Mouse (Mus musculus) MN1 (cell line): Measurements from ENCODE around the gene Tln2.
"Not testable (repeated sequence)": the region's sequence is repeated elsewhere in the genome, so short reads cannot be mapped to it uniquely, and the experiment has no call there.

Experiments
- DNase-seq: peaks from one replicate; pipeline ENCODE4 v3.0.0-alpha.2; 2016; ENCODE audit warnings: low spot score

Tln2 gene

DNA sequence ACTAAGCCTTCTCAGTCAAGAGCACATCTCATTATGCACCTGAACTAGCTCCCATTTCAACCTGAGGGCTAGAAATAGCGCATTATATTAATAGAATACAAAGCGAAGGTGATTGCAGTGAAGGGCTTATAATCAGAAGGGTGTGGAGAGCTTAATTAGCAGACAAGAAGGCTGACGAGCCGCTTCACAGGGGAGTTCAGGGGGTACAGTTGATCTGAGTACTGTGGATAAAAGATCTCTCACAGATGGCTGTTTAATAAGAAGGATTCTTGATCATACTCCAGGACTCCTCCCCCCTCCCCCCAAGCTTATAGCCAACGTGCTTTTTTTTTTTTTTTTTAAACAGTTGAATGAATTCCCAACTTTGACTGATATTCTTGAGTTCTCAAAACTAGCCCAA is 198.0 kb downstream of the Tln2 start:
- no peak for DNase-seq

DNA sequence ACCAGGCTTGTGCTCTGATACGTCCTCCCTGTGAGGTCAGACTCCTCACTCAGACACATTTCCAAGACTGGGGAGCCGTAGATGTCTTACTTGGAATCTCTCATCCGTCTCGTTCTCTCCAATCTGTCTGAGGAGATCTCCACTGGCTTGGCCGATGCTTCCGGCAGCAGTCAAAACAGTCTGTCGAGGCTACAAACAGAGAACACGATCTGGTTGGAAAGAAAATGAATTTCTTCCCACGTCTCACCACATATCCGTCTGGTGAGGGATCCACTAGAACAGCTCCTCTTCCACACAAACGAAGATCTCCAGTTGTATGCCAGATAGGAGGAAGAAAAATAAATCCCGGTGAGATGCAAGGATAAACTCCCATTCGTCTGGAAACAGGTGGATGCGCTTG is 205.1 kb downstream of the Tln2 start:
- no peak for DNase-seq

DNA sequence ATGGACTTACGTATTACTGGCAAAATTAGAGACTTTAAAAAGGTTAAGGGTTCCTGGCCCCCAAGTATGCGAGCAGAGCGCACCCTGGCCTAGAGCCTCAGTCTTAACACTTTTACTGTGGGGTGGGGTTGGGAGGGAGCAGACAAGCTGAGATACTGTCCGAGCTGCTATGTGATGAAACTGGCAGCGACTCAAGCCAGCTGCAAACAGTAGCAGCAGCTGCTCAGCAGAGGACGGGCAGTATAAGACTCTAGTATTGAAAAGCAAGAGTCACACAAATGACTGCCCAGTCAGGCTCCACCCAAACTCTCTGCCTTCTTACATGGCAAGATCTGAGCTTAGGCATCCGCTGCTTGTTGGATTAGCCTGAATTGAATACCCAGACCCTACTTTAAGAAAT is 206.1 kb downstream of the Tln2 start:
- DNase-seq, result no peak

DNA sequence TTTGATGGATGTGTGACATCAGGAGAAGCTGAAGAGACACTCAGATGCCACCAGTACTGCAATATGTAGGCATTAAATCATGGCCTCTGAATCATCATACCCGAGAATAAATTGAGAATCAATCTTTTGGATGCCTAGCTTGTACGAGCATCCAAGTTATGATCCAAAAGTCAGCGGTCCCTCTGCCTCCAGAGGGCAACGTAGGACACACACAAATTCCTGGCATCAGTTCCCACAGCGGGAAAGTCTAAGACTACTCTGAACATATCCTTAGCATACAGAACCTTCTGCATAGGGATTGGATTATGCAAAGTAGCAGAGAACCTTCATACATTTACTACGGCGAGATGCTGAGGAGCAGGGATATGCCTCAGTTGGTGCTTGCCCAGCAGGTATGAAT is 210.5 kb downstream of the Tln2 start:
- no peak for DNase-seq

DNA sequence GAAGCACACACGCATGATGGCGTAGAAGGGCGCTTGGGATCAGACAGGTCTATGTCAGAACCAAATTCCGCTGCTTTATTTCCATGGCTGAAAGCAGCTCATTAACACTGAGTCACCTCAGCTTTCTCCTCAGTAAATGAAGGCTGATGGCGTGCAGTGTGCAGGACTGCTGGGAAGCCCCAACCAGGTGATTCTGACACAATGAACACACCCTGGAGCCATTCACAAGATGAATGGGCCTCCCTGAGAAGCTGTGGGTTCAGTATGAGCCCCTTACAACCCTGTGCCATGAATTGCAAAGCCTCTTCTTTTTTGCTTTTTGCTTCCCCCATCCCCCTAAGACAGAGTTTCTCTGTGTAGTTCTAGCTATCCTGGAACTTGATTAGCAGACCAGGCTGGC is 212.3 kb downstream of the Tln2 start:
- no peak for DNase-seq

DNA sequence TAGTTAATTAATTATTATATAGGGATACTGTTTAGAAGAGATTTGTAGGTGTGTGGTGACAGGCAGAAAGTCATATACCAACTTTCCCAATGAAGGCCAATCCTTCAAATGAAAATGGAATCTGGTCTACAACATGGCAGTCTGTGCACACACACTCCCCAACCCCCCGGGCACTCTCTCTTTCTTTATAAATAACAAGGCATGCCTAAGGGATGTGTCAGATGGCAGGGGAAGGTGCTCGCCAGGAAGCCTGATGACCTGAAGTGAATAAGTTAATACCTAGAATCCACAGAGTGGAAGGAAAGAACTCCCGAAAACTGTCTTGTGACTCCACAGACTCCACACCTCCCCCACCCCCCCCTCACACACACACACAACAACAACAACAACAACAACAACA is 228.2 kb downstream of the Tln2 start:
- no peak for DNase-seq

DNA sequence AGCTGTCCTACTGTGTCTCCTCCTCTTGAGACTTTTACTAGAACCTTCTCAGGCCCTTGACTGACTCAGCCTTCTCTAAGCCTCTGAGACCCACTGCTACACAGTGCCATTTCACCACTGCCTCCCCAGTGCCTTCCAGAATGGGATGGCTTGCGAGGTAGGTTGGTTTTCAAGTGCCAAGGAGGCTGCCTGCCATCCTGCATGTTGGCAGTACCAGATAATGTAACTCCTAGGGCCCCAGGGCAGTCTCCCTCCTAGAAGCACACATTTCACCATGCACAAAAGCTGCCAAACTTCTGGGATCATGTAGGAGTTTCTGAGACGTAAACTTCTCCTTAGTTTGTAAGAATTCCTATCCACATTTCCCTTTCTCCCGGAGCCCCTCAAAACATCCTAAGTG is 231.1 kb downstream of the Tln2 start:
- no peak for DNase-seq

DNA sequence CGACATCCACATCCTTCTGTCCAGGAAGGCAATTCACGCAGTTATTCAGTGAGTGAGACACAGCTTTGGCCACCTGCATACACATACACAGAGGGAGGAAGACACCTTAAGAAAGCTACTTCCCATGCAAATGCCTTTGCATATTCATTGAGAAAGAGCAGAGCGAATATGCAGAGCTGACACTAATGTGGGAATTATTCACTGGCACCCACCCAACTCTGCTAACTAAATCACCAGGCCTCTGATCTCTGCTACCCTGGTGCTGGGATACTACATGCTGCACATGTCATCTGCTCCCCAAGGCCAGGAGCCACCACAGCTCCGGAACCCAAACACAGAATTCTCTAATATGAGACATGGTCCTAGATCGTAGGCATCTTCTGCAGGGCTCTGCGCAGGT is 237.6 kb downstream of the Tln2 start:
- no peak for DNase-seq

DNA sequence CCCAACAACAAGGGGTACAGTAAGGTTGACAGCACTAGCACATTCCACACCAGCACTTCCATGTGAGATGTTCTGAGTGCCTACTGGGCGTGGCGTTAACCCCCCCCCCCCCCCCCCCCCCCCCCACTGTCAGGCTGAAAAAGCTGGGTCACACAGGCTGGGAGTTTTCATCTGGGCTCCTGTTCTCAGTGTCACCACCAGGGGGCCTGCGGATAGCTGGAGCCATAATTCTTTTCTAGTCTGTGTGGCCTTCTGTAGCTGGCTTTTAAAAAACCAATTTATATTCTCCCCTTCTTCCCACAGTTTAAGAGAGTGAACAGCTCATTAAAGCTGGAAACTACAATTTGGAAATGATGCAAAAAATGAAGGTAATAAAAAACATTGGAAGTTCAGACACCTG is 244.1 kb downstream of the Tln2 start:
- DNase-seq, result no peak

DNA sequence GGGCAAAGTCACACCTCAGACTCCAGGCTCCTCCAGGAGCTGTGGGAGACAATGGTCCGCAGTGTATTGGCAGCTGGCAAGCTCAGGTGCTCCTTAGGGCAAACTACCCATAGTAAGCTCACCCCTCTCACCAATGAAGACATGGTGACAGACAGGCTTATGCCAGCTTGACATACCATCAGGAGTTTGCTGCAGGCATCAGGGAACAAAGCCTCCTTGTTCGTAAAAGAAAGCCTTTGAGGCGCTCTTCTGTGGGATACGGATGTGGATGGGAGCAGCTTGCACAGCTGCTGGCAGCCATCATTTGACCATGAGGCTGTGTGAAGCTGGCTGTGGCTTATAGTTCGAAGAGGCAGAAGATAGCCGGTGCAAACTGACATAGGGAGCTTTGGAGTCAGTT is 254.5 kb downstream of the Tln2 start:
- no peak for DNase-seq

DNA sequence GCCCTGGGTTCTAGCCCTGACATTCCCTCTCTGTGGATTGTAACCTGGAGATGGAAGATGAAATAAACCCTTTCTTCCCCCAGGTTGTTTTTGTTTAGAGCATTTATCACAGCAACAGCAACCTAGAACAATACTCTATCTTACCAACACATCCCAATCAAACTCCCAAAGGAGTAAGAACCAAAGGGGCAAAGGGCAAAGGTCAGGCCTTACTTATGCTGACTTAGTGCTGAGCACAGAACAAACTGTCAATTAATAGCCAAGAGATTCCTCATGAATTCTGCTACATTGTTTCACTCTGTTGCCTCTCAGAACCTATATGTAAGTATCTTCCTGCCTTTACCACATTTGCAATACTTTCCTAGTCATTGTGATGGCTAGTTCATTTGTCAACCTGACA is 255.5 kb downstream of the Tln2 start:
- no peak for DNase-seq

DNA sequence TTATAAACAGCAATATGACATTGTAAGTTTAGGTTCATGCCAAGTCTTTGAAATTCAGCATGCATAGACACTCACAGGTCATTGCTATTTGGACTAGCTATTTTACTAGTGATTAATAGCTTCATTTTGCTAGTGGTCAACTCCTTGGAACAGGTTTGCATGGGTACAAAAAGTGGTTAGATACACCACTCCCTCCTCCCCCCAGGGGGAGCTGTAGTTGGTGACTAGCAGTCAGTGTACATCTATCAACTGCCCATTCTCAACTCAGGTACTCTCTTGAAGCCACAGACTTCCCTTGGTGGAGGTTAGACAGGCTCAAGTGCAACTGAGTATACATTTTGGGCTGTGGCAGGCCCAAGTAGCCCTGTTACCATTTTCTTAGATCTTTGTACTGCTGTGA is 256.5 kb downstream of the Tln2 start:
- DNase-seq, result no peak

DNA sequence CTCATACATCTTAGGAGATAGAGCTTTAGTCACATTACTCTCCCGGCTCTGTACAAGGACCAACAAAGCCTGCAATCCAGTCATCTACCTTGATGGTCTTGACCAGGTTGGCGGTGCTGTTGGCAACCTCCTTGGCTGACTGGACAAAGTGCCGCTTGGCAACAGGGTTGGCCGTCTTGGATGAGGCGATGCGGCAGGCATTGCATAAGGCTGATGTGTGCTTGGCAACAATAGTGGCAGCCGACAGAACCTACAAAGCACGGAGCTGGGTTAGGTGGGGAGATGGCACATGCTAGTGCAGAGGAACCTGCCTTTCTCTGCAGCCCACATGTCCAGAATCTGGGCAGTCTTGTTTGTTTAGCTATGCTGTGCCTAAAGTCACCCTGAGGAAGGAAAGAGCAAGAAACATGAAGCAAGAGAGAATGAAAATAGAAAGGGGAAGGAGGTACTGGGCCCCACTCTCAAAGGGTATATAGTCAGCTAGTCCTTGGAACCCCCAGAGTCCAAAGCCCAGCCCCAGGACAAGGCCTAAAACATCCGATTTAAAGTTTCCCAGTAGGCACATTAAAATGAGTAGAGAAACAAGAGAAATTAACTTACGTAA is 257.0 kb downstream of the Tln2 start:
- no peak for DNase-seq

DNA sequence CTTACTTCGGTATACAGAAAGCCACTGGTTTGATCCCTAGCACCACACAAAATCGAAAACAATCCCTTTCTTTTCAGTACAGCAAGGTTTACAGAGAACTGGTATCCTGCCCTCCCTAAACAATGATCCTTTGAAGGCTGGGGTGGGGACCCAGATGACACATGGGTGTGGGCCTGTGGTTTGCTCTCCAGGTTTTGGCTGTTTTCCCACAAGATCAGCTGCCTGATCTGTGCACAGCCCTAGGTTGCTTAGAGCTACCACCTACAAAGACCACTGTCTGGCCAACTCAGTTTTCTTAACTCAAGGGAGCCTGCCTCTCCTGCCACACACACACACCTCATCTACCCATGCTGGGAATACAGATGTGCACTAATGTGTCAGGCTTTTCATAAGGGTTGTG is 257.9 kb downstream of the Tln2 start:
- no peak for DNase-seq

DNA sequence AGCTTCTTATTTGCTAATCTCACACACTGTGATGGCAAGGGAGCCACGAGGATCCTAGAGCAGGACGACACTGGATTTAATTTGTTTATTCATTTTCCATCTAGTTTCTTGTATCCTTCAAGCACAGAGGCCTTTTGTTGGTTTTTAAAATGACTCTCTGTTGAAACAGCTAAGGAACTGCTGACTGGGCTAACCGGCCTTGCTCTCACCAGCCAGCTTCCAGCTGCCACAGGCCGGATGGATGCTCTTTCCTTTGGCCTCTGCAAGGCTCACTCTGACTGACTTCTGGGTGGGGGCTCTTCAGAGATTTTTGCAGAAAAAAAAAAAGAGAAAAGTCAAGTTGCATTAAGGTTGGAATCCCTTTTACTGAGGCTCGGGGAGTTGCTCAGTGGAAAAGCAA is 258.7 kb downstream of the Tln2 start:
- DNase-seq, result no peak

DNA sequence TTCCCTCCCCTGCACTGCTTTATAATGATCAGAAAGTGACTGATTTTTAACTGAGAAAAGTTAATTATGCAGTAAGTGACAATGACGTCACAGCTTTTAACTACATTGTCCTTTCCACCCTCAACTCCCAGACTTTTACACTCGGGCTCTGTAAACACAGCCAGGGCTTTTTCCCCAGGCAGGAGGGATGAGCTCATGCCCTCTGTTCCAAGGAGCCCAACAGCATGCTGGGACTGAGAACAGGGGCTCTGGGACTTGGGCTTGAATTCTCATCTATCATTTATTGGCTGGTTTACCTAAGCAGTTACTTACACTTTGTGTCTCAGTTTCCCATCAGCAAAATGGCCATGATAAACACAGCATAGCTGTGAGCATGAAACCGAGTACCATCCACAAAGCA is 259.2 kb downstream of the Tln2 start:
- DNase-seq, result no peak

DNA sequence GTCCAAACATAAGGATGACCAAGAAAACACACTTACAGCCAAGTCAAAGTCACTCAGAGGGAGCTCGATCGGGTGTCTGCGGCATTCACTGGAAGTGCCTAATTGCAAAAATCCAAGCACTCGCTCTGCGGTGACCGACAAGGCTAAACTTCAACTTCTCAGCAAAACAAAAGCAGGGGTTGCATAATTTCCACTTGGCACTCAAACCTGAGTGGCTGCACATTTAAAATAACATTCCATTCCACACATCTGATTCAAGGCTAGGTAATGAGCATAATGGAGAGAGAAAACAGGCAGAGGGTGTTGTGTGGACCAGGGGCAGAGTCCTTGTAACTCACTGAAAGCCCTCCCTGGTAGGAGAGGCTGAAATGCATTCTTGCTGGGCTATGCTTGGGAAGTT is 260.3 kb downstream of the Tln2 start:
- no peak for DNase-seq

DNA sequence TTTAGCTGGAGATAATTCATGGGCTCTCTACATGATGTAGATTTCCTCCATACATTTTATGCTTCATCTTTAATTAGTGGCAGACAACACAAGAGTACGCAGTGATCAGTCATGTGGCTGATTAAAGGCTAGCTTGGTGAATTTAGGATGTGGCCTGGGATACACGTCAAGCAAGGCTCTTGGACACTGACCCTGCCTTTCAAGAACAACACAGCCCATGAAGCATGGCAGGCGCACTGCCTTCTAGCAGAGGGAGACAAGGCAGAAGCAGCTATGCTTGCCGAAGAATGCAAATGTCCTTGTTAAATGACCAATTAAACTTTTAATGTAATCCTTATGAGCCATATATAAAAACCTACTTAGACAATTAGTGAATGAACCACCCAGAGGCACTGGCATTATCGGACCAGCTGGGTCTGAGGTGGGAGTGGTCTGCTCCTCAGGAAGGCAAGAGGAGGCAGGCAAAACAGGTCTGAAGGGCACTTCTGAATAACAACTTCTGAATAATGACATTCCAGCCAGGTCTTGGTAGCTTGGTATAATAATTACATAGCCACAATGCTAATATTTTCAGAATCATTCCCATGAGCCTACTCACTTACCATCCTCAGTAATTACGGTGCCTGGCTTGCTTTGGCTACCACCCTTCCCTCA is 262.1 kb downstream of the Tln2 start:
- DNase-seq, result no peak

DNA sequence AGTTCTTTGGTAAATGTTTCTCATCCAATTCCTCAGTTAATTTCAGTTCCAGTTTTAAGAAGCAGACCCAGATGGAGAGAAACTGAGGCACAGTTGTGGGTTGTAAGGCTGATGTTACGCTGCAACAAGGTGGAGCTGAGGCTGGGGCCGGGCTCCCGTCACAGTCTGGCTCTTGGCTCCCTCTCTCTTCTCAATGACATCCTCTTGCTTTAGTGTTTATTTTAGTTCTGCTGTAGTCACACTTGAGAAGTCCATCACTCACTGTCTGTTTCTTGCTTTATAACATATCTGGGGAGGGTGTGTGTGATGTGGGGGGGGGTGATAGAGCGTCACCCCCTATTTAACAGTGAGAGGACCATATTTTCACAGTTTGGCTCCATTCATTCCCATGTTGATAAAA is 272.0 kb downstream of the Tln2 start:
- DNase-seq, result no peak

DNA sequence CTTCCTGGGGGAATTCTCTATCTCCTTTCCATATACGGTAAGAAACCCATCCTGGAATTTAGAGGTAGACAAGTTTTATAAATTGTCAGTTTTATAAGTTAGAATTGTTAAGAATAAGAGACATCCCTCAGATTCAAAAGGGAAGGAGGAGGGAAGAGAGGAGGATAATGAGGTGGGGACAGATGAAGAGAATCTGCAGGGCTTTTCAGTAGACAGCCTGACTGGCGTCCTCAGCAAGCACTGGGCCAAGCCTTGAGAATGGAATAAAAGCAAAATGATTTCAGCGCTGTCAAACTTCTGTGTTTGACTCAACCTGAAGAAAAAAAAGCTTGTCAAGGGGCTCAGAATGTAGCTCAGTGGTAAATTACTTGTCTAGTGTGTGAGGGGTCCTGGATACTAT is 272.7 kb downstream of the Tln2 start:
- no peak for DNase-seq

DNA sequence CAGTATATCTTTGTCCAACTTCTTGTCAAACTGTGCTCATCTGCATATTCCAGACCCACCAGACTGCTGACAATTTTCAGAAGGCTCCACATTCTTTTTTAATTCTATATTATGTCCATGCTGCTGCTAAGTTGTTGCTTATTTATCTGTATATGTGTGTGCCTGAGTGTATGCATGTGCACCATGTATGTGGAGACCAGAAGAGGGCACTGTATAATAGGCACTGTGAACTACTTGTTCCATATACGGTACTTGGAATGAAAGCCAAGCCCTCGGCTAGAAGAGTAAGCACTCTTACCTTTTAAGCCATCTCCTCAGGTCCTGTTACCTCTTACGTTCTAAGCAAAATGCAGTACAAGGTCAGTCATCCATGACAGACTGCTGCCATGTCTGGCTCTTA is 274.0 kb downstream of the Tln2 start:
- DNase-seq, result no peak

DNA sequence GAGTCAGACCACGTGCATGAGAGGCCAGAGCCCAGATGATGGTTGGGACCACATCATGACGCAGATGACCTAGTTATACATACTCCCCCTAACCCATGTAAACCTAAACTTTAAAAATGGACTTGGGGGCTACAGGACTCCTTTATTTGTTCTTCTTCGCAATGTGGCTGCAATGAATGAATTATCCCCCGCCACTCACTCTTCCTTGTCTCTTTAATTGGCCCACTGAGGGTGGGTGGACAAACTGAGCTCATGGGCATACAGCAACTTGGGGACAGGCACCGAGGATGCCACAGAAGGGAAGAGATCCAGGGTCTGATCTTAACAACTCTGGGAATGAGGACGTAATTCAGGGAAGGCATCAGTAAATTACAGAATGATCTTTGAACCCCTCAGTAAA is 277.7 kb downstream of the Tln2 start:
- DNase-seq, result no peak

DNA sequence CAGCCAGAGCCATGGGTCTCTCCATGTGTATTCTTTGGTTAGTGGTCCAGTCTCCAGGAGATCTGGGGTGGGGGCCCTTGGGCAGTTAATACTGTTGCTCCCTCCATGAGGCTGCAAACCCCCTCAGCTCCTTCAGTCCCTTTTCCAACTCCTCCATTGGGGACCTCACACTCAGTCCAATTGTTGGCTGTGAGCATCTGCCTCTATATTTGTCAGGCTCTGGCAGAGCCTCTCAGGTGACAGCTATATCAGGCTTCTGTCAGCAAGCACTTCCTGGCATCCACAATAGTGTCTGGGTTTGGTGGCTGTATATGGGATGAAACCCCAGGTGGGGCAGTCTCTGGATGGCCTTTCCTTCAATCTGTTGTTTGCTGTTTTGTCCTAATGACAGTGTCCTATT is 279.2 kb downstream of the Tln2 start:
- not testable (repeated sequence) for DNase-seq

DNA sequence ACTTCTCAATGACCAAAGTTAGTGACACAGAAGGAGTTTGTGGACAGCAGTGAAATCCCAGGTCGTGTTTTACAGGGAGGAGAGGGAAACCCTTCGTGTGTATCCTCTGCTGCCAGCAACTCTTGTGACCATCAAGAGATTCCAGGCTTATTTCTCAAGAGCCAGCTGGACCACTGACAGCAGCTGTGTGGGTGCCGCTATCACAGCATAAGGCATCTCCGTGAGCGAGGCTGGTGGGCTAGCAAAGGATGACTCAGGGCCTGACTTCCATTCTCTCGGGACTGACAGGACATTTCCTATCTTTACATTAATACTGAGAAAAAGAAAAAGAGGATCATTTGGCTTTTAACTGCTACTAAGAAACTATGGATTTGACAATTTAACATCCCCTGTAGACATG is 283.1 kb downstream of the Tln2 start:
- no peak for DNase-seq

DNA sequence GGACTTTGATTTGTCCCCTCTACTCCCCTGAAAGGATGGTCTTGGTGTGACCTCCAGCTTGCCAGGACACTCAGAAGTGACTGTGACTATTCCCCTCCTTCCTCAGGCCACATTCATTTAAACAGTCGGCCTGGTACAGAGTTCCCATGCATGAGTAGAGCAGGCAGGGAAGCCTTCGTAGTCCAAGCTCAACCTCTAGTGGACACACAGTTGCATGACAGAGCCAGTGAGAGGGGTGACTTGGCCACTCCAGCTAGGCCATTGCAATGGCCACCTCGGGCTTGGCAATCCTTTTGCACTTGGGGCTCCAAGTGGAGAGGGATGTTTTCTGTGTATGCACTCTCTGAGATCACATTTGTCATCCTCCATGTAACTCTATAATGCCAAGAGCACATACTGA is 285.2 kb downstream of the Tln2 start:
- no peak for DNase-seq
